Mouse (Mus musculus): ENCODE measurements around the gene Stx6.

Stx6 gene

GRCm38 (mm10) chr1:155158141-155158969 lies at the start of gene Stx6:
Gene Stx6, plus strand, starts transcription at chr1:155158715.
- CTCF ChIA-PET, result no interaction called here
- POLR2A ChIA-PET, result interaction anchor here (0.6 to 1.7 kb wide), 13 partner anchors 18 to 332 kb away, joined by 3 to 15 read pairs (median 4); partner anchors contain the start of gene Ier5 (in 4 of the 4)

GRCm38 (mm10) chr1:155109387-155110350 lies 48.8 kb upstream of the Stx6 start:
- ChIA-PET CTCF (interaction anchor here in 1 of 4 experiments (0.6 kb wide), 1 partner anchor 1602 kb away, joined by 3 read pairs; no protein-coding TSS in a partner anchor), POLR2A (interaction anchor here in 3 of 4 experiments (0.6 to 8.3 kb wide), 5 partner anchors 11 to 669 kb away, joined by 3 to 121 read pairs (median 29); partner anchors contain the start of gene Ier5 (in 3 of the 3))

- CTCF ChIA-PET, result interaction anchor here in 1 of 4 experiments (0.7 kb wide), 1 partner anchor 20 kb away, joined by 3 read pairs; no protein-coding TSS in a partner anchor
- POLR2A ChIA-PET, result interaction anchor here (0.6 to 8.3 kb wide), 21 partner anchors 9 to 113 kb away, joined by 3 to 121 read pairs (median 4); partner anchors contain the start of gene Ier5 (in 4 of the 4)
These were observed 47.0 kb upstream of the Stx6 start for GRCm38 (mm10) chr1:155111491-155111890.

- CTCF ChIA-PET, result no interaction called here
- POLR2A ChIA-PET, result interaction anchor here (0.6 to 8.3 kb wide), 18 partner anchors 10 to 1361 kb away, joined by 3 to 121 read pairs (median 4); partner anchors contain the start of gene Ier5 (in 4 of the 4)
These were observed 46.4 kb upstream of the Stx6 start for GRCm38 (mm10) chr1:155112118-155112517.

- POLR2A ChIA-PET, result interaction anchor here in 2 of 4 experiments (0.6 to 8.3 kb wide), 4 partner anchors 11 to 1361 kb away, joined by 3 to 121 read pairs (median 26); partner anchors contain the start of gene Ier5 (in 2 of the 2)
- CTCF ChIA-PET, result no interaction called here
These were observed 45.6 kb upstream of the Stx6 start for GRCm38 (mm10) chr1:155112875-155113274.

- ChIA-PET CTCF (no interaction called here), POLR2A (interaction anchor here in 2 of 4 experiments (4.9 to 8.3 kb wide), 2 partner anchors 15 to 16 kb away, joined by 46 to 121 read pairs; partner anchors contain the start of gene Ier5 (in 2 of the 2))
These were observed 44.6 kb upstream of the Stx6 start for GRCm38 (mm10) chr1:155113946-155114345.

GRCm38 (mm10) chr1:155119719-155120118 lies 38.8 kb upstream of the Stx6 start:
- ChIA-PET POLR2A (interaction anchor here in 1 of 4 experiments (0.6 kb wide), 1 partner anchor 37 kb away, joined by 6 read pairs; no protein-coding TSS in a partner anchor), CTCF (no interaction called here)

- ChIA-PET POLR2A (interaction anchor here in 2 of 4 experiments (1.1 to 2.4 kb wide), 4 partner anchors 23 to 42 kb away, joined by 3 to 13 read pairs (median 6); partner anchors contain the start of gene Ier5 (in 2 of the 2)), CTCF (interaction anchor here in 1 of 4 experiments (0.8 kb wide), 1 partner anchor 102 kb away, joined by 3 read pairs; no protein-coding TSS in a partner anchor)
These were observed 36.3 kb upstream of the Stx6 start for GRCm38 (mm10) chr1:155121977-155122939.

GRCm38 (mm10) chr1:155124397-155124796 lies 34.1 kb upstream of the Stx6 start:
- ChIA-PET POLR2A (interaction anchor here in 1 of 4 experiments (1.1 kb wide), 1 partner anchor 26 kb away, joined by 3 read pairs; no protein-coding TSS in a partner anchor), CTCF (no interaction called here)

- CTCF ChIA-PET, result no interaction called here
These were observed 31.8 kb upstream of the Stx6 start for GRCm38 (mm10) chr1:155126716-155127115.

GRCm38 (mm10) chr1:155127429-155127934 lies 31.0 kb upstream of the Stx6 start:
- ChIA-PET CTCF (no interaction called here), POLR2A (no interaction called here)

More at GRCm38 (mm10) chr1:155126716-155127115, 31.8 kb upstream of the Stx6 start:
- POLR2A ChIA-PET, result no interaction called here

GRCm38 (mm10) chr1:155134866-155135265 lies 23.6 kb upstream of the Stx6 start:
- POLR2A ChIA-PET, result no interaction called here

GRCm38 (mm10) chr1:155138795-155139194 lies 19.7 kb upstream of the Stx6 start:
- ChIA-PET POLR2A (no interaction called here), CTCF (interaction anchor here in 1 of 4 experiments (0.9 kb wide), 1 partner anchor 10 kb away, joined by 5 read pairs; no protein-coding TSS in a partner anchor)

More at GRCm38 (mm10) chr1:155134866-155135265, 23.6 kb upstream of the Stx6 start:
- CTCF ChIA-PET, result no interaction called here

GRCm38 (mm10) chr1:155140076-155140475 lies 18.4 kb upstream of the Stx6 start:
- CTCF ChIA-PET, result interaction anchor here (0.6 to 2.0 kb wide), 10 partner anchors 9 to 174 kb away, joined by 3 to 6 read pairs (median 4); partner anchors contain the start of gene Ier5 (in 1 of the 4)
- POLR2A ChIA-PET, result interaction anchor here in 1 of 4 experiments (3.0 kb wide), 1 partner anchor 41 kb away, joined by 10 read pairs; the partner anchor contains the start of gene Ier5

GRCm38 (mm10) chr1:155145620-155146019 lies 12.9 kb upstream of the Stx6 start:
- CTCF ChIA-PET, result interaction anchor here in 1 of 4 experiments (0.9 kb wide), 1 partner anchor 47 kb away, joined by 3 read pairs; no protein-coding TSS in a partner anchor

GRCm38 (mm10) chr1:155146572-155146980 lies 11.9 kb upstream of the Stx6 start, which contains the start of gene Mr1:
Gene Mr1, minus strand, starts transcription at chr1:155146814.
- ChIA-PET CTCF (no interaction called here), POLR2A (interaction anchor here in 1 of 4 experiments (1.8 to 3.8 kb wide), 2 partner anchors 10 to 47 kb away, joined by 7 to 10 read pairs; partner anchors contain the start of gene Ier5)

More at GRCm38 (mm10) chr1:155145620-155146019, 12.9 kb upstream of the Stx6 start:
- POLR2A ChIA-PET, result interaction anchor here in 2 of 4 experiments (1.1 to 3.8 kb wide), 4 partner anchors 9 to 46 kb away, joined by 3 to 10 read pairs (median 6); partner anchors contain the start of gene Ier5 (in 2 of the 2)

GRCm38 (mm10) chr1:155147228-155147627 lies 11.3 kb upstream of the Stx6 start:
- CTCF ChIA-PET, result no interaction called here
- POLR2A ChIA-PET, result interaction anchor here in 2 of 4 experiments (1.4 to 3.8 kb wide), 2 partner anchors 48 kb away, joined by 3 to 10 read pairs; partner anchors contain the start of gene Ier5 (in 2 of the 2)
